ENCODE assay signal across 11 mouse cellular contexts in the genomic region with DNA sequence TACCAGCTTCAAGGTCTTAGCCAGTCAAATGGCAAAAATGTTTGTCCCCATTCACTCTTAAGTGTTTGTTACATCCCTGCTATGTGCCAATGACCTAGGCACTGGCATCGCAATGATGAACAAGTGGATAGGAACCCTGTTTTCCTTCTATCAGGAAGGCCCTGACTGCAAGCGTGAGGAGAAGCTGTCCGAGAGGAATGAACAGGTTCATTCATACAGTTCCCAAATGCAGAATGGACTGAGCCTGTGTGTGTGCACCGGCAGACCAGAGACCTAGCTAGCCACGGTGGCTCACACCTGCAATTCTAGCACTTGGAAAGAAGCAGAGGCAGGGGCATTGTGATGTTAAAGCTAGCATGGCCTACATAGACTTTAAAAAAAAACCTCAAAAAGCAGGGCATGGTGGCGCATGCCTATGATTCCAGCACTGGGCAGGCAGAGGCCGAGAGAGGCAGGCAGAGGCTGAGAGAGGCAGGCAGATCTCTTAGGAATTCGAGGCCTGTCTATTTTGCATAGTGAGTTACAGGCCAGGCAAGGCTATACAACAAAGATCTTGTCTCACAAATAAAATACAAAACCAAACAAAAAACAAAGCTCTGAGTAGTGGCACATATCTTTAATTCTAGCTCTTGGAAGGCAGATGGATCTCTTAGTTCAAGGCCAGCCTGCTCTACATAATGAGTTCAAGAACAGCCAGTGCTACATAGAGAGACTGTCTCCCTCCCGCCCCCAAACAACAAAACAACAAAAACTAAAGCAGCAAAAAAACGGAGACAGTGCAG. TPM values are rescaled to one million over a fixed set of nuclear protein-coding genes. Genes with fewer than 3 reads are reported as not detected.
DNase-seq lines count a peak whose midpoint lies in the region; ATAC-seq lines count a peak whose summit lies in the region.
"Had no signal": no experiment of that assay in that cellular context is flagged by ENCODE, and none has a peak within 500 bp of the region (broad histone marks: within the 10 kb centered on the region; RNA-seq: fewer than 3 reads in every experiment).

No protein-coding gene starts in this region.

- no peak overlapping the region for H3K4me2 ChIP-seq in heart, embryonic 13.5 days
- H3K4me2 ChIP-seq in midbrain, embryonic 11.5 days, result no peak overlapping the region
- H3K4me2 ChIP-seq in midbrain, embryonic 15.5 days, result no peak overlapping the region
- H3K4me2 ChIP-seq: liver, embryonic 12.5 days had no signal

- DNase-seq in heart, adult 11 months, result no peak
- peak; percentile 88 for DNase-seq in midbrain, embryonic 11.5 days (ENCODE audit: low spot score, missing footprints)
- DNase-seq in midbrain, embryonic 10.5 days (ENCODE audit: low spot score), result no peak
- peak; percentile 74 for DNase-seq in R1 (ENCODE audit: low read depth, low spot score)
- DNase-seq in spleen, postnatal 10 days (ENCODE audit: low spot score in 2 of 2), result no peak
- DNase-seq: cerebellum, postnatal 25 days; gastrocnemius, postnatal 10 days; heart, postnatal 4 days had no signal

- H3K9me3 ChIP-seq in heart, embryonic 13.5 days, result no peaks in the 10 kb centered on the region
- no peaks in the 10 kb centered on the region for H3K9me3 ChIP-seq in midbrain, embryonic 11.5 days (ENCODE audit: control insufficient read depth, low read length)
- H3K9me3 ChIP-seq in midbrain, embryonic 10.5 days (replicated peaks), result no peaks in the 10 kb centered on the region
- H3K9me3 ChIP-seq in midbrain, embryonic 15.5 days, result no peaks in the 10 kb centered on the region
- H3K9me3 ChIP-seq: liver, embryonic 12.5 days had no signal

- H3K36me3 ChIP-seq in heart, embryonic 13.5 days, result peaks cover 84% of the 10 kb centered on the region
- peaks cover 36% of the 10 kb centered on the region for H3K36me3 ChIP-seq in midbrain, embryonic 11.5 days (ENCODE audit: control insufficient read depth, insufficient read depth, low read length)
- peaks cover 81% of the 10 kb centered on the region for H3K36me3 ChIP-seq in midbrain, embryonic 10.5 days
- peaks cover 26% of the 10 kb centered on the region for H3K36me3 ChIP-seq in midbrain, embryonic 15.5 days (replicated peaks)

- 59% methylated on average over 10 of the region's 10 CpGs for WGBS in heart, embryonic 13.5 days
- 68% methylated on average over 10 of the region's 10 CpGs for WGBS in midbrain, embryonic 11.5 days
- WGBS in midbrain, embryonic 10.5 days, result 74% methylated on average over 10 of the region's 10 CpGs
- WGBS in midbrain, embryonic 15.5 days, result 56% methylated on average over 10 of the region's 10 CpGs

- H3K27me3 ChIP-seq in heart, embryonic 13.5 days (replicated peaks), result no peaks in the 10 kb centered on the region
- H3K27me3 ChIP-seq in midbrain, embryonic 11.5 days (ENCODE audit: control insufficient read depth, insufficient read depth, low read length), result no peaks in the 10 kb centered on the region
- no peaks in the 10 kb centered on the region for H3K27me3 ChIP-seq in midbrain, embryonic 10.5 days (ENCODE audit: low read depth, poor library complexity, severe bottlenecking)
- no peaks in the 10 kb centered on the region for H3K27me3 ChIP-seq in midbrain, embryonic 15.5 days (replicated peaks)
- H3K27me3 ChIP-seq: liver, embryonic 12.5 days had no signal

- peak overlapping the region; percentile 8; the same call in 1 of the 2 replicates for H3K9ac ChIP-seq in heart, embryonic 13.5 days
- H3K9ac ChIP-seq in midbrain, embryonic 11.5 days (ENCODE audit: low read length), result no peak overlapping the region
- 0 out of 2 replicates have a peak overlapping the region, but pooled peaks have one; percentile 8 for H3K9ac ChIP-seq in midbrain, embryonic 15.5 days
- H3K9ac ChIP-seq: liver, embryonic 12.5 days had no signal

- ATAC-seq in heart, embryonic 13.5 days (ENCODE audit: extremely low read depth, insufficient number of reproducible peaks, low FRiP score, low TSS enrichment), result no peak
- no peak for ATAC-seq in midbrain, embryonic 11.5 days (ENCODE audit: low FRiP score)
- no peak for ATAC-seq in midbrain, embryonic 15.5 days (replicated peaks)
- ATAC-seq: liver, embryonic 12.5 days had no signal

- H3K4me3 ChIP-seq in heart, embryonic 13.5 days, result no peak overlapping the region
- no peak overlapping the region for H3K4me3 ChIP-seq in midbrain, embryonic 11.5 days (ENCODE audit: low read depth, low read length)
- H3K4me3 ChIP-seq in midbrain, embryonic 10.5 days, result no peak overlapping the region
- H3K4me3 ChIP-seq in midbrain, embryonic 15.5 days, result no peak overlapping the region
- H3K4me3 ChIP-seq: liver, embryonic 12.5 days had no signal

- peaks cover 40% of the 10 kb centered on the region for H3K4me1 ChIP-seq in heart, embryonic 13.5 days
- peaks cover 23% of the 10 kb centered on the region for H3K4me1 ChIP-seq in midbrain, embryonic 11.5 days (ENCODE audit: control insufficient read depth, insufficient read depth, low read length)
- peaks cover 37% of the 10 kb centered on the region for H3K4me1 ChIP-seq in midbrain, embryonic 10.5 days
- H3K4me1 ChIP-seq in midbrain, embryonic 15.5 days, result peaks cover 41% of the 10 kb centered on the region

- H3K27ac ChIP-seq in heart, embryonic 13.5 days (replicated peaks), result 0 out of 2 replicates have a peak overlapping the region, but pooled peaks have one; percentile 20
- H3K27ac ChIP-seq in midbrain, embryonic 11.5 days (ENCODE audit: low read depth, low read length), result 0 out of 2 replicates have a peak overlapping the region, but pooled peaks have one; percentile 20
- H3K27ac ChIP-seq in midbrain, embryonic 10.5 days (replicated peaks), result no peak overlapping the region
- peak overlapping the region; percentile 41 for H3K27ac ChIP-seq in midbrain, embryonic 15.5 days

RNA-seq across cellular contexts. Expression of a gene that starts 33.1 kb away (rescaled TPM):
- 3.4 and 4.7 TPM in 2 replicates for polyA plus RNA-seq in heart, embryonic 13.5 days (2015; fragmentation: Nextera tagmentation; extraction: Ambion mirVana)
- polyA plus RNA-seq in midbrain, embryonic 11.5 days (2014; fragmentation: Nextera tagmentation; extraction: Ambion mirVana), result 4.9 and 5.4 TPM in 2 replicates
- 3.5 and 6.4 TPM in 2 replicates for polyA plus RNA-seq in midbrain, embryonic 10.5 days (2016; fragmentation: Nextera tagmentation; extraction: Ambion mirVana)
- 35.8 and 38.8 TPM in 2 replicates for polyA plus RNA-seq in midbrain, embryonic 15.5 days (2015; fragmentation: Nextera tagmentation; extraction: Ambion mirVana)

RNA-seq across cellular contexts. Expression of a gene that starts 41.0 kb away (rescaled TPM):
- 14.3 and 17.0 TPM in 2 replicates for polyA plus RNA-seq in heart, embryonic 13.5 days (2015; fragmentation: Nextera tagmentation; extraction: Ambion mirVana)
- polyA plus RNA-seq in midbrain, embryonic 11.5 days (2014; fragmentation: Nextera tagmentation; extraction: Ambion mirVana), result 12.5 and 12.6 TPM in 2 replicates
- polyA plus RNA-seq in midbrain, embryonic 10.5 days (2016; fragmentation: Nextera tagmentation; extraction: Ambion mirVana), result 10.6 and 10.8 TPM in 2 replicates
- polyA plus RNA-seq in midbrain, embryonic 15.5 days (2015; fragmentation: Nextera tagmentation; extraction: Ambion mirVana), result 12.1 and 12.4 TPM in 2 replicates

RNA-seq across cellular contexts. Expression of a gene that starts 41.1 kb away (rescaled TPM):
- polyA plus RNA-seq in heart, embryonic 13.5 days (2015; fragmentation: Nextera tagmentation; extraction: Ambion mirVana), result 42.8 and 53.9 TPM in 2 replicates
- 38.5 and 43.8 TPM in 2 replicates for polyA plus RNA-seq in midbrain, embryonic 11.5 days (2014; fragmentation: Nextera tagmentation; extraction: Ambion mirVana)
- polyA plus RNA-seq in midbrain, embryonic 10.5 days (2016; fragmentation: Nextera tagmentation; extraction: Ambion mirVana), result 38.7 and 40.9 TPM in 2 replicates
- 21.6 and 23.3 TPM in 2 replicates for polyA plus RNA-seq in midbrain, embryonic 15.5 days (2015; fragmentation: Nextera tagmentation; extraction: Ambion mirVana)

RNA-seq across cellular contexts. Expression of a gene that starts 56.4 kb away (rescaled TPM):
- polyA plus RNA-seq in heart, embryonic 13.5 days (2015; fragmentation: Nextera tagmentation; extraction: Ambion mirVana), result 2,701 and 2,883 TPM in 2 replicates
- polyA plus RNA-seq in midbrain, embryonic 11.5 days (2014; fragmentation: Nextera tagmentation; extraction: Ambion mirVana), result 3,727 and 3,899 TPM in 2 replicates
- polyA plus RNA-seq in midbrain, embryonic 10.5 days (2016; fragmentation: Nextera tagmentation; extraction: Ambion mirVana), result 3,322 and 3,606 TPM in 2 replicates
- 4,689 and 4,874 TPM in 2 replicates for polyA plus RNA-seq in midbrain, embryonic 15.5 days (2015; fragmentation: Nextera tagmentation; extraction: Ambion mirVana)

Comparison
In these comparisons a context has a peak if more than half of its experiments do, and no peak if none do; other contexts are left out.
1. DNase-seq: peak in midbrain, embryonic 11.5 days (single experiment) and R1 (single experiment); none in heart, adult 11 months (single experiment), midbrain, embryonic 10.5 days (single experiment) and spleen, postnatal 10 days (0 of 2).